Mouse (Mus musculus) heart, embryonic 14.5 days (tissue): ENCODE measurements around the gene Vcam1. TPM values are rescaled to one million over a fixed set of nuclear protein-coding genes. Genes with fewer than 3 reads are reported as not detected.
A peak's percentile ranks its signal among the peaks of the same experiment; 100 is the strongest.

Experiments
- ATAC-seq: fragments of 200-750 bp; cut with Nextera tagmentation; 2 replicates; pipeline ENCODE4 v1.8.0; 2017; ENCODE audit warnings: low read depth, moderate TSS enrichment; ENCODE audit not compliant: insufficient number of reproducible peaks, insufficient read depth, low FRiP score
- H3K27ac ChIP-seq, 2 experiments: fragments of 200-500 bp in 1 of 2; fragments of 300-500 bp in 1 of 2; sonication (generic) in 1 of 2; replicated peaks in 1 of 2; 2 replicates each; pipeline ENCODE4 v1.5.1; 2012 to 2014; ENCODE audit warnings: low read depth in 2 of 2, low read length in 2 of 2, control low read depth in 1 of 2, mild to moderate bottlenecking in 1 of 2, mixed read lengths in 1 of 2; ENCODE audit not compliant: control insufficient read depth in 1 of 2, insufficient read depth in 1 of 2
- H3K27me3 ChIP-seq: fragments of 300-500 bp; sonication (generic); 2 replicates; pipeline ENCODE4 v1.6.1; 2014; ENCODE audit warnings: mild to moderate bottlenecking, low read length, control low read depth; ENCODE audit not compliant: control insufficient read depth, insufficient read depth
- H3K36me3 ChIP-seq: fragments of 300-500 bp; sonication (generic); 2 replicates; pipeline ENCODE4 v1.6.1; 2014; ENCODE audit warnings: mild to moderate bottlenecking, control low read depth, low read length, mixed read lengths; ENCODE audit not compliant: control insufficient read depth, insufficient read depth
- H3K4me1 ChIP-seq, 2 experiments: fragments of 200-500 bp in 1 of 2; fragments of 300-500 bp in 1 of 2; sonication (generic) in 1 of 2; 2 replicates each; pipeline ENCODE4 v1.6.1; 2012 to 2014; ENCODE audit warnings: low read length in 2 of 2, control low read depth in 1 of 2, mixed read lengths in 1 of 2; ENCODE audit not compliant: control insufficient read depth in 2 of 2, insufficient read depth in 2 of 2
- H3K4me2 ChIP-seq: fragments of 300-500 bp; sonication (generic); 2 replicates; pipeline ENCODE4 v1.6.1; 2014; ENCODE audit warnings: mild to moderate bottlenecking, low read length
- H3K4me3 ChIP-seq, 2 experiments: fragments of 200-500 bp in 1 of 2; fragments of 300-500 bp in 1 of 2; sonication (generic) in 1 of 2; 2 replicates each; pipeline ENCODE4 v1.5.1; 2012 to 2014; ENCODE audit warnings: low read length in 2 of 2, mild to moderate bottlenecking in 2 of 2, control low read depth in 1 of 2, low read depth in 1 of 2, moderate library complexity in 1 of 2; ENCODE audit not compliant: control insufficient read depth in 1 of 2, insufficient read depth in 1 of 2
- H3K9ac ChIP-seq: fragments of 300-500 bp; sonication (generic); 2 replicates; pipeline ENCODE4 v1.6.1; 2014; ENCODE audit warnings: mild to moderate bottlenecking, low read length
- H3K9me3 ChIP-seq: fragments of 300-500 bp; sonication (generic); 2 replicates; pipeline ENCODE4 v1.6.1; 2016; ENCODE audit warnings: low read length, control low read depth; ENCODE audit not compliant: control insufficient read depth
- WGBS: fragments of 180-500 bp; shearing (Covaris S2); extraction: QIAGEN DNeasy Blood & Tissue Kit; methylation state at CpG from one replicate; pipeline ENCODE4 v1.1.7; 2014; 5-methylcytosine and 5-hydroxymethylcytosine counted together
- polyA plus RNA-seq: library from polyadenylated mRNA; unstranded; fragments of >200 nt; fragmentation: Nextera tagmentation; extraction: Ambion mirVana; gene quantifications from 2 replicates; pipeline ENCODE4 v1.2.1, GENCODE M21; 2014

Vcam1 gene
- polyA plus RNA-seq, 1 experiment from 2014 or later, result 75.8 TPM

- 0 out of 2 replicates have a peak overlapping the region, but pooled peaks have one; percentile 16 for H3K4me2 ChIP-seq
- 34% methylated on average over 5 of the region's 5 CpGs for WGBS
- H3K36me3 ChIP-seq, result no peaks in the 10 kb centered on the region
- ATAC-seq, result no peak
- H3K27ac ChIP-seq, result peak overlapping the region in 1 of 2 experiments; percentile 53; a peak in 3 of 4 replicates
- H3K4me3 ChIP-seq, result no peak overlapping the region
- peaks cover 9 to 23% of the 10 kb centered on the region in 2 experiments for H3K4me1 ChIP-seq
- H3K9ac ChIP-seq, result no peak overlapping the region
- H3K27me3 ChIP-seq, result no peaks in the 10 kb centered on the region
- no peaks in the 10 kb centered on the region for H3K9me3 ChIP-seq
These were observed 8.6 kb upstream of the Vcam1 start for GRCm38 (mm10) chr3:116138081-116138480.

- Histone ChIP-seq H3K9ac (no peak overlapping the region), H3K4me3 (no peak overlapping the region), H3K27ac (no peak overlapping the region), H3K36me3 (no peaks in the 10 kb centered on the region), H3K4me2 (no peak overlapping the region), H3K4me1 (peaks cover 0 to 5% of the 10 kb centered on the region in 2 experiments; a peak in 2 of 4 replicates), H3K27me3 (no peaks in the 10 kb centered on the region), H3K9me3 (no peaks in the 10 kb centered on the region)
- WGBS, result 61% methylated on average over 5 of the region's 5 CpGs
- no peak for ATAC-seq
These were observed 3.9 kb upstream of the Vcam1 start for GRCm38 (mm10) chr3:116133363-116133762.

GRCm38 (mm10) chr3:116130711-116131110 lies 1.2 kb upstream of the Vcam1 start:
- H3K36me3 ChIP-seq, result no peaks in the 10 kb centered on the region
- ATAC-seq, result no peak
- no peaks in the 10 kb centered on the region for H3K9me3 ChIP-seq
- H3K4me3 ChIP-seq, result no peak overlapping the region
- peaks cover 5 to 6% of the 10 kb centered on the region in 2 experiments; a peak in 3 of 4 replicates for H3K4me1 ChIP-seq
- no peaks in the 10 kb centered on the region for H3K27me3 ChIP-seq
- H3K4me2 ChIP-seq, result no peak overlapping the region
- no peak overlapping the region for H3K27ac ChIP-seq
- 80% methylated on average over 3 of the region's 3 CpGs for WGBS
- H3K9ac ChIP-seq, result no peak overlapping the region

- H3K36me3 ChIP-seq, result no peaks in the 10 kb centered on the region
- WGBS, result 45% methylated on average over 4 of the region's 4 CpGs
- H3K4me1 ChIP-seq, result peaks cover 5 to 6% of the 10 kb centered on the region in 2 experiments
- H3K27ac ChIP-seq, result peak overlapping the region in 1 of 2 experiments; percentile 85; a peak in 1 of 4 replicates
- no peaks in the 10 kb centered on the region for H3K27me3 ChIP-seq
- no peak for ATAC-seq
- peak overlapping the region; percentile 66 for H3K4me2 ChIP-seq
- peak overlapping the region; percentile 74; the same call in 1 of the 2 replicates for H3K9ac ChIP-seq
- no peaks in the 10 kb centered on the region for H3K9me3 ChIP-seq
- H3K4me3 ChIP-seq, result peak overlapping the region in 1 of 2 experiments; percentile 45; a peak in 1 of 4 replicates
These were observed 530 bp upstream of the Vcam1 start for GRCm38 (mm10) chr3:116129841-116130595.

- Histone ChIP-seq H3K36me3 (peaks cover 14% of the 10 kb centered on the region), H3K9ac (peak overlapping the region; percentile 74), H3K27ac (peak overlapping the region; percentile 85 to 92), H3K9me3 (no peaks in the 10 kb centered on the region), H3K4me2 (peak overlapping the region; percentile 66), H3K4me1 (peaks cover 5 to 6% of the 10 kb centered on the region in 2 experiments), H3K27me3 (no peaks in the 10 kb centered on the region), H3K4me3 (peak overlapping the region; percentile 45 to 73)
- no peak for ATAC-seq
- 27% methylated on average over 18 of the region's 18 CpGs for WGBS
These were observed 930 bp downstream of the Vcam1 start for GRCm38 (mm10) chr3:116128311-116129204.

- peak overlapping the region; percentile 45 to 73; a peak in 3 of 4 replicates for H3K4me3 ChIP-seq
- peaks cover 5 to 8% of the 10 kb centered on the region in 2 experiments for H3K4me1 ChIP-seq
- H3K27me3 ChIP-seq, result no peaks in the 10 kb centered on the region
- WGBS, result 42% methylated on average over 3 of the region's 3 CpGs
- H3K27ac ChIP-seq, result peak overlapping the region; percentile 53 to 85; a peak in 2 of 4 replicates
- H3K36me3 ChIP-seq, result peaks cover 21% of the 10 kb centered on the region
- no peaks in the 10 kb centered on the region for H3K9me3 ChIP-seq
- peak overlapping the region; percentile 74 for H3K9ac ChIP-seq
- H3K4me2 ChIP-seq, result peak overlapping the region; percentile 66
- ATAC-seq, result no peak
These were observed 1.7 kb downstream of the Vcam1 start for GRCm38 (mm10) chr3:116127836-116128235.

GRCm38 (mm10) chr3:116127281-116127680 lies 2.2 kb downstream of the Vcam1 start:
- H3K36me3 ChIP-seq, result peaks cover 26% of the 10 kb centered on the region
- H3K27ac ChIP-seq, result peak overlapping the region; percentile 80 to 94
- no peaks in the 10 kb centered on the region for H3K9me3 ChIP-seq
- H3K9ac ChIP-seq, result peak overlapping the region; percentile 74
- no peaks in the 10 kb centered on the region for H3K27me3 ChIP-seq
- no peak for ATAC-seq
- peaks cover 5 to 9% of the 10 kb centered on the region in 2 experiments for H3K4me1 ChIP-seq
- 25% methylated on average over 2 of the region's 2 CpGs for WGBS
- H3K4me3 ChIP-seq, result peak overlapping the region; percentile 34 to 45
- H3K4me2 ChIP-seq, result peak overlapping the region; percentile 66
